Mouse (Mus musculus) intestine, embryonic 15.5 days (tissue): ENCODE results near the gene Mroh3. TPM values are rescaled to one million over a fixed set of nuclear protein-coding genes. Genes with fewer than 3 reads are reported as not detected.
A peak's percentile ranks its signal among the peaks of the same experiment; 100 is the strongest.

Experiments used
- ATAC-seq: fragments of 200-750 bp; cut with Nextera tagmentation; 2 replicates; pipeline ENCODE4 v1.8.0; 2017; ENCODE audit warnings: moderate TSS enrichment, moderate library complexity
- H3K27ac ChIP-seq: fragments of 300-500 bp; sonication (generic); 2 replicates; pipeline ENCODE4 v1.5.1; 2015; ENCODE audit warnings: mild to moderate bottlenecking, inconsistent platforms
- H3K27me3 ChIP-seq: fragments of 300-500 bp; sonication (generic); replicated peaks from 2 replicates; pipeline ENCODE4 v1.6.1; 2015; ENCODE audit warnings: inconsistent platforms
- H3K36me3 ChIP-seq: fragments of 300-500 bp; sonication (generic); 2 replicates; pipeline ENCODE4 v1.6.1; 2015; ENCODE audit warnings: inconsistent platforms
- H3K4me1 ChIP-seq: fragments of 300-500 bp; sonication (generic); replicated peaks from 2 replicates; pipeline ENCODE4 v1.6.1; 2015; ENCODE audit warnings: inconsistent platforms
- H3K4me2 ChIP-seq: fragments of 300-500 bp; sonication (generic); replicated peaks from 2 replicates; pipeline ENCODE4 v1.6.1; 2015; ENCODE audit warnings: mild to moderate bottlenecking, inconsistent platforms
- H3K4me3 ChIP-seq: fragments of 300-500 bp; sonication (generic); replicated peaks from 2 replicates; pipeline ENCODE4 v1.5.1; 2015; ENCODE audit warnings: inconsistent platforms
- H3K9ac ChIP-seq: fragments of 300-500 bp; sonication (generic); 2 replicates; pipeline ENCODE4 v1.6.1; 2015; ENCODE audit warnings: inconsistent platforms
- H3K9me3 ChIP-seq: fragments of 300-500 bp; sonication (generic); 2 replicates; pipeline ENCODE4 v1.6.1; 2016; ENCODE audit warnings: inconsistent platforms
- WGBS: fragments of 180-500 bp; shearing (Covaris S2); methylation state at CpG from one replicate; pipeline ENCODE4 v1.1.7; 2015; 5-methylcytosine and 5-hydroxymethylcytosine counted together
- polyA plus RNA-seq: library from polyadenylated mRNA; unstranded; fragments of >200 nt; fragmentation: Nextera tagmentation; extraction: Ambion mirVana; gene quantifications from 2 replicates; pipeline ENCODE4 v1.2.1, GENCODE M21; 2015

The Mroh3 gene
- polyA plus RNA-seq, result 0.10 and 0.63 TPM in 2 replicates

- Histone ChIP-seq H3K4me2 (no peak within 1 kb of the TSS), H3K36me3 (peaks cover 14% of the 10 kb centered on the region), H3K4me1 (no peaks in the 10 kb centered on the region), H3K4me3 (no peak within 1 kb of the TSS), H3K27me3 (no peaks in the 10 kb centered on the region), H3K9ac (no peak within 1 kb of the TSS), H3K27ac (no peak within 1 kb of the TSS), H3K9me3 (no peaks in the 10 kb centered on the region)
- ATAC-seq, result peak; percentile 45
- WGBS, result 53% methylated on average over 3 of the region's 3 CpGs
These were observed at the start of gene Mroh3 for GRCm38 (mm10) chr1:136212803-136213202. TSS of gene Mroh3 (minus strand) at chr1:136212828.

DNA sequence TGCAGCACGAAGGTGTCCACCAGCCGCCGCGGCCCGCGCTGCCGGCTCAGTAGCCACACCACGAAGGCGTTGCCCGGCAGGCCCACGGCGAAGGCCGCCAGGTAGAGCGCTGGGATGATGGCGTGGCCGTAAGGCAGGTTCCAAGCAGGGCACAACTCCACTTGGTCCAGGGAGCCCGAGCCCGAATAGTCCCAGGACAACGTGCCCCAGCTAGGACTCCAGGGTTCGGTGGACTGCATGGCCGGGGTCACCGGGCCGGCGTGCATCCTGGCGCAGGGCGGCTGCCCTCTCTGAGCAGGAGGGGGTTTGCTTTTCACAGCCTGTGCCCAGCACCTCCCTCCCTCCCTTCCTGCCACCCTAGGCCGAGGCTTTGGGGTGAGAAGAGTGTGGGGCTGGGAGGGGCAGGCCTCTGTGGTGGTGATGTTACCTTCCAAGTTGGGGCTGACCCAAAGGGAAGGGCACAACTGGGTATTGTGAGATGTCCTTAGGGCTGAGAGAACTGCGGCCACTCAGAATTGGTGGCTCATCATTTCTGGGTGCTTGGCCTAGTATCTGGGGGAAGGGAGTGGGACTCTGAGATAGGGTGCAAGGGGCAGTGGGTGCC lies 48.1 kb upstream of the Mroh3 start, which contains the start of gene Gpr25:
Gene Gpr25 (minus strand): TSS at position 239 of the 604 bp plus-strand sequence.
- Histone ChIP-seq H3K4me3 (peak within 1 kb of the TSS; percentile 55), H3K27me3 (peaks cover 49% of the 10 kb centered on the region), H3K36me3 (no peaks in the 10 kb centered on the region), H3K4me2 (peak within 1 kb of the TSS; percentile 99), H3K9me3 (no peaks in the 10 kb centered on the region), H3K9ac (peak within 1 kb of the TSS; percentile 49), H3K27ac (no peak within 1 kb of the TSS), H3K4me1 (peaks cover 13% of the 10 kb centered on the region)
- peak; percentile 52 for ATAC-seq
- WGBS, result 10% methylated on average over 28 of the region's 28 CpGs

- H3K9ac ChIP-seq, result peak overlapping the region; percentile 49
- H3K4me3 ChIP-seq, result peak overlapping the region; percentile 55
- no peaks in the 10 kb centered on the region for H3K36me3 ChIP-seq
- H3K27ac ChIP-seq, result no peak overlapping the region
- no peaks in the 10 kb centered on the region for H3K9me3 ChIP-seq
- peaks cover 13% of the 10 kb centered on the region for H3K4me1 ChIP-seq
- H3K27me3 ChIP-seq, result peaks cover 49% of the 10 kb centered on the region
- ATAC-seq, result peak; percentile 83
- WGBS, result under 1% methylated on average over 82 of the region's 95 CpGs
- H3K4me2 ChIP-seq, result peak overlapping the region; percentile 99
These were observed 47.4 kb upstream of the Mroh3 start for GRCm38 (mm10) chr1:136259893-136260634.

DNA sequence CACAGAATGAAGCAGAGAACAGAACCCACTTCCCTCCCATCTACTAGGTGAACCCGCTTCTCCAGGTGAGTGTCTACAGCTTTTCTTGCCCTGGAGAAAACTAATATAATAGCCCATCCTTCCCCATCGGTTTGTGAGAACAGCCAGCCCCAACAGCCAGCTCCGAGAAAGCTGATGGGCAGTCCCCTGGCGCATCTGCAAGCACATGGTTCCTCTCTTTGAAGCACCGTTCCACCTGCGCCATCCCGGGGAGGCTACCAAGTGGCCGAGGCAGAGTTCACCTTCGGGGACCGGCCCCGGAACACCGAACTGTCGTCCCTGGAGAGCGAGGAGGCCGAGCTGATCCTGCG lies 46.9 kb upstream of the Mroh3 start:
- no peak overlapping the region for H3K27ac ChIP-seq
- H3K4me1 ChIP-seq, result peaks cover 13% of the 10 kb centered on the region
- peak; percentile 24; the same call in 1 of the 2 replicates for ATAC-seq
- WGBS, result 3% methylated on average over 16 of the region's 16 CpGs
- peak overlapping the region; percentile 99 for H3K4me2 ChIP-seq
- no peaks in the 10 kb centered on the region for H3K9me3 ChIP-seq
- no peaks in the 10 kb centered on the region for H3K36me3 ChIP-seq
- peaks cover 49% of the 10 kb centered on the region for H3K27me3 ChIP-seq
- H3K4me3 ChIP-seq, result peak overlapping the region; percentile 55
- H3K9ac ChIP-seq, result no peak overlapping the region

GRCm38 (mm10) chr1:136258495-136258894 lies 45.9 kb upstream of the Mroh3 start:
- H3K9ac ChIP-seq, result no peak overlapping the region
- no peak overlapping the region for H3K27ac ChIP-seq
- H3K4me1 ChIP-seq, result peaks cover 13% of the 10 kb centered on the region
- no peaks in the 10 kb centered on the region for H3K9me3 ChIP-seq
- no peak overlapping the region for H3K4me3 ChIP-seq
- 70% methylated on average over 9 of the region's 9 CpGs for WGBS
- H3K27me3 ChIP-seq, result peaks cover 49% of the 10 kb centered on the region
- ATAC-seq, result no peak
- H3K4me2 ChIP-seq, result no peak overlapping the region
- no peaks in the 10 kb centered on the region for H3K36me3 ChIP-seq

- Histone ChIP-seq H3K9ac (no peak overlapping the region), H3K4me1 (peaks cover 11% of the 10 kb centered on the region), H3K4me2 (no peak overlapping the region), H3K27ac (no peak overlapping the region), H3K9me3 (no peaks in the 10 kb centered on the region), H3K36me3 (no peaks in the 10 kb centered on the region), H3K4me3 (no peak overlapping the region), H3K27me3 (peaks cover 35% of the 10 kb centered on the region)
- 41% methylated on average over 8 of the region's 8 CpGs for WGBS
- ATAC-seq, result no peak
These were observed 43.0 kb upstream of the Mroh3 start for GRCm38 (mm10) chr1:136255657-136256056.

DNA sequence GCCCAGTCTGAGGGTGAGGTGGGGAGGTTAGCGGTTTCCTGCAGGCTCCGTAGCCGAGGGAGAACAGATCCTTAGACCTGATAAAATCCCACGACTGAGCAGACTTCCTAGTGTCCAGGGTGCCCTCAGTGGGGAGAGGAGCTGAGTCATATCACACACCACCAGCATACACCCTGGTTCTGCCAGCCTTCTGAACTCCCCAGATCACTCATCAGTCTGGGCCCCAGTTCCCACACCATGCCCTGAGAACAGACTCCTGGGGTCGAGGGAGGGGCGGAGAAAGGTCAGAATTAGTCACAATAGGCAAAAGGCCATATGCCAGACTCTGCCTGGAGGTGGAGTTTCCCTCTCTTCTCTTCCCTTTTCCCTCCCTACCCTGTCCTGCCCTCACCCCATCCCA lies 42.5 kb upstream of the Mroh3 start:
- H3K4me1 ChIP-seq, result peaks cover 7% of the 10 kb centered on the region
- H3K9ac ChIP-seq, result no peak overlapping the region
- 39% methylated on average over 6 of the region's 6 CpGs for WGBS
- ATAC-seq, result no peak
- H3K27ac ChIP-seq, result no peak overlapping the region
- peaks cover 30% of the 10 kb centered on the region for H3K27me3 ChIP-seq
- H3K4me3 ChIP-seq, result no peak overlapping the region
- H3K9me3 ChIP-seq, result no peaks in the 10 kb centered on the region
- no peak overlapping the region for H3K4me2 ChIP-seq
- no peaks in the 10 kb centered on the region for H3K36me3 ChIP-seq

- 72% methylated on average over 10 of the region's 10 CpGs for WGBS
- Histone ChIP-seq H3K9me3 (no peaks in the 10 kb centered on the region), H3K36me3 (no peaks in the 10 kb centered on the region), H3K9ac (no peak overlapping the region), H3K27me3 (peaks cover 25% of the 10 kb centered on the region), H3K27ac (no peak overlapping the region), H3K4me3 (no peak overlapping the region), H3K4me1 (peaks cover 1% of the 10 kb centered on the region), H3K4me2 (no peak overlapping the region)
- no peak for ATAC-seq
These were observed 42.0 kb upstream of the Mroh3 start for GRCm38 (mm10) chr1:136254503-136255065.

- peaks cover 13% of the 10 kb centered on the region for H3K27me3 ChIP-seq
- H3K4me2 ChIP-seq, result no peak overlapping the region
- H3K4me3 ChIP-seq, result no peak overlapping the region
- ATAC-seq, result no peak
- WGBS, result 20% methylated on average over 2 of the region's 2 CpGs
- no peaks in the 10 kb centered on the region for H3K36me3 ChIP-seq
- no peaks in the 10 kb centered on the region for H3K9me3 ChIP-seq
- H3K9ac ChIP-seq, result no peak overlapping the region
- no peaks in the 10 kb centered on the region for H3K4me1 ChIP-seq
- no peak overlapping the region for H3K27ac ChIP-seq
These were observed 40.8 kb upstream of the Mroh3 start for GRCm38 (mm10) chr1:136253472-136253871.

- no peaks in the 10 kb centered on the region for H3K9me3 ChIP-seq
- H3K27me3 ChIP-seq, result no peaks in the 10 kb centered on the region
- H3K4me1 ChIP-seq, result no peaks in the 10 kb centered on the region
- 24% methylated on average over 5 of the region's 5 CpGs for WGBS
- no peak overlapping the region for H3K9ac ChIP-seq
- ATAC-seq, result no peak
- H3K36me3 ChIP-seq, result no peaks in the 10 kb centered on the region
- no peak overlapping the region for H3K4me3 ChIP-seq
- H3K27ac ChIP-seq, result no peak overlapping the region
- no peak overlapping the region for H3K4me2 ChIP-seq
These were observed 37.0 kb upstream of the Mroh3 start for GRCm38 (mm10) chr1:136249662-136250061.

- no peaks in the 10 kb centered on the region for H3K4me1 ChIP-seq
- 91% methylated on average over 5 of the region's 5 CpGs for WGBS
- no peaks in the 10 kb centered on the region for H3K9me3 ChIP-seq
- H3K36me3 ChIP-seq, result no peaks in the 10 kb centered on the region
- ATAC-seq, result no peak
- no peak overlapping the region for H3K27ac ChIP-seq
- H3K9ac ChIP-seq, result no peak overlapping the region
- H3K27me3 ChIP-seq, result no peaks in the 10 kb centered on the region
- H3K4me3 ChIP-seq, result no peak overlapping the region
- no peak overlapping the region for H3K4me2 ChIP-seq
These were observed 34.8 kb upstream of the Mroh3 start for GRCm38 (mm10) chr1:136247393-136247792.

GRCm38 (mm10) chr1:136244469-136244868 lies 31.8 kb upstream of the Mroh3 start:
- Histone ChIP-seq H3K4me3 (no peak overlapping the region), H3K36me3 (no peaks in the 10 kb centered on the region), H3K4me2 (no peak overlapping the region), H3K9ac (no peak overlapping the region), H3K27me3 (no peaks in the 10 kb centered on the region), H3K4me1 (no peaks in the 10 kb centered on the region), H3K27ac (no peak overlapping the region), H3K9me3 (no peaks in the 10 kb centered on the region)
- 88% methylated on average over 4 of the region's 5 CpGs for WGBS
- no peak for ATAC-seq
